ENCODE assay signal across 17 mouse cellular contexts in genomic region chr17:88755776-88756175, GRCm38 (mm10). TPM values are rescaled to one million over a fixed set of nuclear protein-coding genes. Genes with fewer than 3 reads are reported as not detected.
"Had no signal": no experiment of that assay in that cellular context is flagged by ENCODE, and none has a peak within 500 bp of the region (broad histone marks: within the 10 kb centered on the region; RNA-seq: fewer than 3 reads in every experiment).

No protein-coding gene starts in this region.

- ATAC-seq: intestine, postnatal 0 days; liver, postnatal 0 days had no signal

- H3K4me3 ChIP-seq: layer of hippocampus, adult 2 months; limb, embryonic 12.5 days; liver, embryonic 13.5 days; lung, embryonic 15.5 days; megakaryocyte, embryonic 14.5 days; midbrain, embryonic 12.5 days; neural tube, embryonic 13.5 days had no signal

- H3K27ac ChIP-seq: layer of hippocampus, adult 2 months; limb, embryonic 12.5 days; liver, embryonic 13.5 days; lung, embryonic 15.5 days; macrophage; midbrain, embryonic 12.5 days; neural tube, embryonic 13.5 days had no signal

- H3K4me1 ChIP-seq: liver, embryonic 13.5 days; megakaryocyte, embryonic 14.5 days had no signal

- H3K27me3 ChIP-seq: liver, embryonic 13.5 days; lung, embryonic 15.5 days; megakaryocyte, embryonic 14.5 days; neural tube, embryonic 13.5 days had no signal

- H3K36me3 ChIP-seq: limb, embryonic 12.5 days; liver, embryonic 13.5 days; lung, embryonic 15.5 days; midbrain, embryonic 12.5 days; neural tube, embryonic 13.5 days had no signal

- H3K4me2 ChIP-seq: limb, embryonic 12.5 days; liver, embryonic 13.5 days; lung, embryonic 15.5 days; midbrain, embryonic 12.5 days; neural tube, embryonic 13.5 days had no signal

- DNase-seq: kidney, adult 8-10 months; kidney, postnatal 25 days; liver; liver, embryonic 13.5 days; liver, postnatal 0 days; lung, postnatal 14 days; right cerebral cortex, postnatal 14 days; thymus, adult 2 months; thymus, postnatal 4 days had no signal

- H3K9me3 ChIP-seq: limb, embryonic 12.5 days; liver, embryonic 13.5 days; lung, embryonic 15.5 days; megakaryocyte, embryonic 14.5 days; midbrain, embryonic 12.5 days; neural tube, embryonic 13.5 days had no signal

- H3K9ac ChIP-seq: limb, embryonic 12.5 days; liver, embryonic 13.5 days; liver, postnatal 0 days; lung, embryonic 15.5 days; midbrain, embryonic 12.5 days; neural tube, embryonic 13.5 days had no signal

RNA-seq across cellular contexts. Expression of gene Lhcgr, which starts 36.0 kb away (rescaled TPM):
- polyA plus RNA-seq: intestine, postnatal 0 days; liver, embryonic 13.5 days; liver, postnatal 0 days; macrophage had no signal
